Mouse (Mus musculus): Measurements from ENCODE around the gene Ggact. TPM values are rescaled to one million over a fixed set of nuclear protein-coding genes. Genes with fewer than 3 reads are reported as not detected.

The Ggact gene
- 58.5 and 63.9 TPM in 2 replicates for polyA plus RNA-seq (2012; rRNA removed)

DNA sequence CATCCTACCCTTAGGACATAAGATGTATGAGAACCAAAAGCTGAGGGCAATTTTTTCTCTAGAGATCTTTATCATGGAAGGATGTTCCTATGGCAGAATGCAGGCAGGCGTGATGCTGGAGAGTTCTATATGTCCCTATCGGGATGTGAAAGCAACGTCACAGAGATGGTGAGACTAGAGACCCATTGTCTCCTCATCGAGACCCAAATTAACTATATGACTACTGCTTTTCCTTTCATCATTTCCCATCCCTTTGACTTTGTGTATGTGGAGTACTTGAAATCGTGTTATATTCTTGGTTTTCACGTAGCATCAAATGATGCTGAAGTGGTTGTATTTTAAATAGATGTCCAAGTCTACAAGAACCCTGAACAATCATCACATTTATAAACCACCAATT, at the start of gene Ggact:
Ggact (minus strand) TSS at position 101 of the 400 bp plus-strand sequence.
- TF ChIP-seq CTCF (IDR thresholded peaks at IDR 0.05; ENCODE audit: control insufficient read depth, insufficient read depth, insufficient replicate concordance, low read depth, low read length) (no peak), POLR2A (IDR thresholded peaks at IDR 0.05; ENCODE audit: control insufficient read depth, low read depth, low read length) (no peak)
- peak within 1 kb of the TSS; percentile 75 for H3K27ac ChIP-seq (ENCODE audit: control insufficient read depth, insufficient read depth, low read depth, low read length)

DNA sequence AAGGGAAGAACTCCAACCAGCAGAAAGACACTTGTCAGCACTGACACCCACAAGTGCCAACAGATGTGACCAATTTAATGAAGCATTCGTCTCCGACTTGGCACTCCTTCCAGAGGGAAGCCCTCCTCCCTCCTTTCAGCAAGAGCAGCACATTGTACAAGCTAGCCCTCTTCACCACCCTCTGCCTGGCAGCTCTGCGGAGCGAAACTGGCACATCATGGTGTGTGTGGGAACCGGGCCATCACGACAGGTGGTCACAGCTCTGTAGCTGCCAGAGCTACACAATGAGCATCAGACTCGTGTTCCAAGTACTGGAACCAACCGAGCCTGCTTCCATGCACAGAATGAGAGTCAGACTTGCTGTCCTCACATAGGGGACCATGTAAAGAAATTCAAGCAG, 44.4 kb upstream of the Ggact start:
- no peak for TF ChIP-seq POLR2A (IDR thresholded peaks at IDR 0.05; ENCODE audit: control insufficient read depth, low read depth, low read length)
- no peak for TF ChIP-seq CTCF (IDR thresholded peaks at IDR 0.05; ENCODE audit: control insufficient read depth, insufficient read depth, insufficient replicate concordance, low read depth, low read length)
- Histone ChIP-seq H3K4me3 (ENCODE audit: control insufficient read depth, low read depth, low read length) (no peak overlapping the region), H3K36me3 (ENCODE audit: control insufficient read depth, insufficient read depth, low read length) (no peaks in the 10 kb centered on the region), H3K27me3 (ENCODE audit: control insufficient read depth, insufficient read depth, low read length) (no peaks in the 10 kb centered on the region), H3K27ac (ENCODE audit: control insufficient read depth, insufficient read depth, low read depth, low read length) (no peak overlapping the region), H3K4me1 (ENCODE audit: control insufficient read depth, insufficient read depth, low read length) (no peaks in the 10 kb centered on the region)

More for the DNA sequence above, at the start of gene Ggact:
- peak within 1 kb of the TSS; percentile 89 for H3K4me3 ChIP-seq (ENCODE audit: control insufficient read depth, low read depth, low read length)
- H3K36me3 ChIP-seq (ENCODE audit: control insufficient read depth, insufficient read depth, low read length): no peaks in the 10 kb centered on the region
- H3K27me3 ChIP-seq (ENCODE audit: control insufficient read depth, insufficient read depth, low read length): no peaks in the 10 kb centered on the region
- H3K4me1 ChIP-seq (ENCODE audit: control insufficient read depth, insufficient read depth, low read length): no peaks in the 10 kb centered on the region

DNA sequence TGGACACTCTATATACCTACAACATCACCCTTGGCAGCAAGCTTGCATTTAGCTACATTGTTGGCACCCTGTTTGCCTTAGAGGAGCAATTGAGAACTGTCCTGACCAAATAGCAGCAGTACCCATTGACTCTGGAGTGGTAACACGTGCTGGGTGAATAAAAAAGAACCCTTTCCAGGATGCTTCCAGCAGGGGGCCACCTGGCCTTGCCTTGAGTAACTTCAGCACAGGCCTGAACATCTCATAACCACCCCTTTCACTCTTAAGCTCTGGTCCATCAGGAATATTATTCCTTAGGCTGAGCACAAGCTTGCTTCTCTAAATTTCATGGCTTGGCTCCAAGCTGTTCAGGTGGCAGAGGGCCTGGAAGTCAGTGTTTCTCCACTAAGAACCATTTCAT, 39.8 kb upstream of the Ggact start:
- Histone ChIP-seq H3K27me3 (ENCODE audit: control insufficient read depth, insufficient read depth, low read length) (no peaks in the 10 kb centered on the region), H3K36me3 (ENCODE audit: control insufficient read depth, insufficient read depth, low read length) (no peaks in the 10 kb centered on the region), H3K4me3 (ENCODE audit: control insufficient read depth, low read depth, low read length) (no peak overlapping the region), H3K4me1 (ENCODE audit: control insufficient read depth, insufficient read depth, low read length) (no peaks in the 10 kb centered on the region), H3K27ac (ENCODE audit: control insufficient read depth, insufficient read depth, low read depth, low read length) (no peak overlapping the region)
- no peak for TF ChIP-seq POLR2A (IDR thresholded peaks at IDR 0.05; ENCODE audit: control insufficient read depth, low read depth, low read length)
- TF ChIP-seq CTCF (IDR thresholded peaks at IDR 0.05; ENCODE audit: control insufficient read depth, insufficient read depth, insufficient replicate concordance, low read depth, low read length): peak; percentile 36; the same call in 1 of the 2 replicates

DNA sequence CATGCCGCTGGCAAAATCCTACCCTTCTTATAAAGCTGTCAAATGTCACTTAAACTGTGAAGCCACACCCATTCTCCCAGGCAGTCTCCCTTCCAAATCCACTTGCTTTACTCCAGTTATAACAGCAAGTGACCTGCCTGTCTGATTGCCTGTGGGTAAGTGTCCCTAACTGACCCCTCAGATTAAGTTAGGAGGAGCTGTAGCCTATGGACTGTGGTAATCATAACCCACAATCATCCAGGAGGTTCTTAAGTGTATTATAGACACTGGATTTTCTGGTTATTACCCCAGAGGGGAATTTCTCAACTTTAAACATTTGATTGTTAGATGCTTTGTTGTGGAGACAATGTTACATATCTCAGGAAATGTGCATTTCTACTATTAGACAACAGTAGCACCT, 39.0 kb upstream of the Ggact start:
- no peak overlapping the region for H3K4me3 ChIP-seq (ENCODE audit: control insufficient read depth, low read depth, low read length)
- H3K4me1 ChIP-seq (ENCODE audit: control insufficient read depth, insufficient read depth, low read length): no peaks in the 10 kb centered on the region
- H3K27me3 ChIP-seq (ENCODE audit: control insufficient read depth, insufficient read depth, low read length): no peaks in the 10 kb centered on the region
- TF ChIP-seq CTCF (IDR thresholded peaks at IDR 0.05; ENCODE audit: control insufficient read depth, insufficient read depth, insufficient replicate concordance, low read depth, low read length) (no peak), POLR2A (IDR thresholded peaks at IDR 0.05; ENCODE audit: control insufficient read depth, low read depth, low read length) (no peak)
- no peaks in the 10 kb centered on the region for H3K36me3 ChIP-seq (ENCODE audit: control insufficient read depth, insufficient read depth, low read length)
- H3K27ac ChIP-seq (ENCODE audit: control insufficient read depth, insufficient read depth, low read depth, low read length): no peak overlapping the region

DNA sequence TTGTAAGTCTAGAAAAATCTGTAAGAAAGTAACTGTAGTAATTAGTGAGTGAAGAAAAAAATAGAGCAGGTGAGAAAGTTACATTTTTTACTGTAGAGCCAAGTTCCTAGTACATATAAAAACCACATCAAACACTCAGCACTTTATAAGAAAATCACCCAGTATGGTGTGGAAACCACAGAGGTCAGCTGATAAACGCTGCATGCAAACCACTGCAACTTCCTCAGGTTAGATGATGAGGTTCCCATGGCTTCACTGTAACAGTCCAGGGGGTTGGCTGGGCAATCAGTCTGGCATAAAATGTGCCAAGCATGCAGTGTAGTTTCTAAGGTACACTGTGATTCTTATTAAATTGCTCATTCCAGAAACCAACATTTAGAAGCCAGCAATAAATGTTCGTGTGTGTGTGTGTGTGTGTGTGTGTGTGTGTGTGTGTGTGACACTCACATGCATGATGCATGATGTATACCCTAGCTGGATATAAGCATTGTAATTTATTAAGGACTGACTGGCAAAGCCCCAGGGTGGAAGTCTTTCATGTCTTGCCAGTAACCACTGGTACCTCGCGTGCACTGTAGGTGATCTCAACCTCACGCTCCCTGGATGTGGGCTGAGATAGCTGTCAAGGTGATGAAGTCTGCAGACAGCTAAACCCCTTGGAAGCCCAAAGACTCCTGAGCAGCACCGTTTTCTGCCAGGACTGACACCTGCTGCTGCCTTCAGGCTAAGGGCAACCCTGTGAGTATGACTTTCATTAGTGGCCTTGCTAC, 38.3 kb upstream of the Ggact start:
- H3K4me1 ChIP-seq (ENCODE audit: control insufficient read depth, insufficient read depth, low read length): no peaks in the 10 kb centered on the region

DNA sequence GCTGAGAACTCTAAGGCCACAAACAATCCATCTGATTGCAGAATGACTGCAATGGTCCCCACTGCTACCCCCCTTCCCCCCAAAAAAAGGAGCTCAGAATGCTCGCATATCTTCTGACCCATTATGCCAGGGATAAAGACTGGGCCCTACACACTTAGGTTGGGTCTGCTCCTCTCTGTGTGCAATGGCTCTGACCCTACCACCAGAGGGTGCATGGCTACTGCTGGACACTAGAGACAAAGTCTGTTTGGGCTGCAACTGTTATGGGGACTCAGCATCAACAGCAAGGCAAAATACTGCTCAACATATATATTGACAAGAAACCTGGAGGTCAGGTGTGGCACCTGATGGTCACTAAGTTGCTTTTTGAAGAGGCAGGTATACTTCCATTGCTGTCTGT, 37.4 kb upstream of the Ggact start:
- Histone ChIP-seq H3K4me3 (ENCODE audit: control insufficient read depth, low read depth, low read length) (no peak overlapping the region), H3K27ac (ENCODE audit: control insufficient read depth, insufficient read depth, low read depth, low read length) (no peak overlapping the region), H3K36me3 (ENCODE audit: control insufficient read depth, insufficient read depth, low read length) (no peaks in the 10 kb centered on the region), H3K27me3 (ENCODE audit: control insufficient read depth, insufficient read depth, low read length) (no peaks in the 10 kb centered on the region), H3K4me1 (ENCODE audit: control insufficient read depth, insufficient read depth, low read length) (no peaks in the 10 kb centered on the region)
- TF ChIP-seq CTCF (IDR thresholded peaks at IDR 0.05; ENCODE audit: control insufficient read depth, insufficient read depth, insufficient replicate concordance, low read depth, low read length) (peak; percentile 21; the same call in 1 of the 2 replicates), POLR2A (IDR thresholded peaks at IDR 0.05; ENCODE audit: control insufficient read depth, low read depth, low read length) (no peak)

More for the DNA sequence above, 38.3 kb upstream of the Ggact start:
- Histone ChIP-seq H3K27ac (ENCODE audit: control insufficient read depth, insufficient read depth, low read depth, low read length) (no peak overlapping the region), H3K4me3 (ENCODE audit: control insufficient read depth, low read depth, low read length) (no peak overlapping the region), H3K36me3 (ENCODE audit: control insufficient read depth, insufficient read depth, low read length) (no peaks in the 10 kb centered on the region), H3K27me3 (ENCODE audit: control insufficient read depth, insufficient read depth, low read length) (no peaks in the 10 kb centered on the region)
- TF ChIP-seq POLR2A (IDR thresholded peaks at IDR 0.05; ENCODE audit: control insufficient read depth, low read depth, low read length): no peak
- no peak for TF ChIP-seq CTCF (IDR thresholded peaks at IDR 0.05; ENCODE audit: control insufficient read depth, insufficient read depth, insufficient replicate concordance, low read depth, low read length)

DNA sequence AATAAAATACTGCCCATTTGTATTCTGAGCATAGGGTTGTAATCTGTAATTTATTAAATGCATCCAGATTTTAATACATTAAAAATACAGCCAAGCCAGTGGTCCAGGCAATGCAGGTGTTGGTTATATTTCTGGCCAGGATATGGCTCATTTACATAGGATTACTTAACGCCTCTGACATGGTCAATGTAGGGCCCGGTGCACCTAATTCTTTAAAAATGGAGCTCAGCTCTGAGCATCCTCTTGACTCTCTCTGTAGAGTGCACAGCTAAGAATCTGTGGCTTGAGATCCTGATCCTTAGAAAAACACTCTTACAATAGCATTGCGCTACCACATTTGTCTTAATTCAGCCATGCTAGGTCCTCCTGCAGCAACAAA, 29.9 kb upstream of the Ggact start:
- Histone ChIP-seq H3K4me3 (ENCODE audit: control insufficient read depth, low read depth, low read length) (no peak overlapping the region), H3K36me3 (ENCODE audit: control insufficient read depth, insufficient read depth, low read length) (no peaks in the 10 kb centered on the region)
- TF ChIP-seq POLR2A (IDR thresholded peaks at IDR 0.05; ENCODE audit: control insufficient read depth, low read depth, low read length) (no peak), CTCF (IDR thresholded peaks at IDR 0.05; ENCODE audit: control insufficient read depth, insufficient read depth, insufficient replicate concordance, low read depth, low read length) (no peak)

More for the DNA sequence above, 29.9 kb upstream of the Ggact start:
- no peaks in the 10 kb centered on the region for H3K4me1 ChIP-seq (ENCODE audit: control insufficient read depth, insufficient read depth, low read length)
- no peak overlapping the region for H3K27ac ChIP-seq (ENCODE audit: control insufficient read depth, insufficient read depth, low read depth, low read length)
- no peaks in the 10 kb centered on the region for H3K27me3 ChIP-seq (ENCODE audit: control insufficient read depth, insufficient read depth, low read length)

All from testis, adult 2 months (tissue).